Mouse (Mus musculus): ENCODE measurements around the gene Ldlrad1. TPM values are rescaled to one million over a fixed set of nuclear protein-coding genes. Genes with fewer than 3 reads are reported as not detected.

Ldlrad1 gene
- total and polyA plus RNA-seq, 3 experiments: 0.15 TPM; not detected in 2

- H3K79me2 ChIP-seq (ENCODE audit: control insufficient read depth, insufficient read depth, low read length, poor library complexity): no peaks in the 10 kb centered on the region
- DNase-seq (ENCODE audit: low read depth, low spot score): no peak
- no peak overlapping the region for H3K4me3 ChIP-seq (ENCODE audit: control insufficient read depth in 1 of 2, insufficient read depth in 1 of 2, low read depth in 2 of 2, low read length in 2 of 2)
- H3K36me3 ChIP-seq (ENCODE audit: control insufficient read depth in 1 of 2, insufficient read depth in 2 of 2, low read length in 2 of 2): peaks cover 0 to 6% of the 10 kb centered on the region in 2 experiments; a peak in 2 of 4 replicates
- no peaks in the 10 kb centered on the region for H3K4me1 ChIP-seq (ENCODE audit: control insufficient read depth in 1 of 2, insufficient read depth in 2 of 2, low read length in 2 of 2)
- no peak for TF ChIP-seq POLR2AphosphoS5 (IDR thresholded peaks at IDR 0.05; ENCODE audit: borderline replicate concordance, low read depth, low read length)
- no peak for TF ChIP-seq USF1 (IDR thresholded peaks at IDR 0.05; ENCODE audit: low read depth, low read length)
- TF ChIP-seq CHD1 (IDR thresholded peaks at IDR 0.05; ENCODE audit: low read depth, low read length): no peak
- no peak for TF ChIP-seq MYB (IDR thresholded peaks at IDR 0.05; ENCODE audit: low read depth, low read length)
- TF ChIP-seq E2F4 (IDR thresholded peaks at IDR 0.05; ENCODE audit: borderline replicate concordance, low read depth, low read length): no peak
- no peak for TF ChIP-seq GABPA (IDR thresholded peaks at IDR 0.05; ENCODE audit: low read depth, low read length)
- TF ChIP-seq ZKSCAN1 (IDR thresholded peaks at IDR 0.05; ENCODE audit: low read depth, low read length): no peak
- no peak for TF ChIP-seq BHLHE40 (IDR thresholded peaks at IDR 0.05; ENCODE audit: borderline replicate concordance, low read depth, low read length)
- no peak for TF ChIP-seq NRF1 (IDR thresholded peaks at IDR 0.05; ENCODE audit: insufficient read depth, low read depth, low read length, poor library complexity, severe bottlenecking)
- no peak for TF ChIP-seq POLR2A (IDR thresholded peaks at IDR 0.05; ENCODE audit: control insufficient read depth in 1 of 2, insufficient read depth in 1 of 2, low read depth in 1 of 2, low read length in 2 of 2, poor library complexity in 1 of 2)
- TF ChIP-seq SIN3A (IDR thresholded peaks at IDR 0.05; ENCODE audit: low read length): no peak
- no peak overlapping the region for H3K9ac ChIP-seq (ENCODE audit: control insufficient read depth, low read depth, low read length, poor library complexity, severe bottlenecking)
- no peak overlapping the region for H3K27ac ChIP-seq (ENCODE audit: control insufficient read depth, low read depth, low read length)
- H3K27me3 ChIP-seq (ENCODE audit: control insufficient read depth in 1 of 2, insufficient read depth in 2 of 2, low read length in 2 of 2): no peaks in the 10 kb centered on the region
- no peaks in the 10 kb centered on the region for H3K9me3 ChIP-seq (replicated peaks; ENCODE audit: insufficient read depth, low read length)
These were observed 29.3 kb downstream of the Ldlrad1 start for GRCm38 (mm10) chr4:107238253-107238652.

DNA sequence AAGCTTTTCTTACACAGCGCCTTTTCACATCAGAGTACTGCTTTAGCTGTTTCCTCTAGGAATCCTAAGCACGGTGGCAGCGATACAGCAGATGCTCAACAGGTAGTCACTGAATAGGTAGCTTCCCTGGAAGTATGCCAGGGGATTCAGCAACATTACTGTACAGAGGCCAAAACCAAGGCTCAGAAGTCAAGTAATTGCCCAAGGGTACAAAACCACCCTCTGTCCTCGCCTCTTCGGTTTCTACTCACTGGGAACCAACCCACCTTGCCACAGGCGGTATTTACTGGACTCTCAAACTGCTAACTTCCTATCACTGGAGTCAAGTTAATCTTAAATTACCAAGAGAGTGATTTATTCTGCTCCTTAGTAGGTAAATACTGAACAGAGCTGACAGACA is 31.2 kb downstream of the Ldlrad1 start:
- no peak for DNase-seq (ENCODE audit: low read depth, low spot score)
- Histone ChIP-seq H3K4me3 (ENCODE audit: control insufficient read depth in 1 of 2, insufficient read depth in 1 of 2, low read depth in 2 of 2, low read length in 2 of 2) (no peak overlapping the region), H3K4me1 (ENCODE audit: control insufficient read depth in 1 of 2, insufficient read depth in 2 of 2, low read length in 2 of 2) (peaks cover 0 to 5% of the 10 kb centered on the region in 2 experiments; a peak in 3 of 4 replicates), H3K27me3 (ENCODE audit: control insufficient read depth in 1 of 2, insufficient read depth in 2 of 2, low read length in 2 of 2) (no peaks in the 10 kb centered on the region), H3K9ac (ENCODE audit: control insufficient read depth, low read depth, low read length, poor library complexity, severe bottlenecking) (no peak overlapping the region), H3K27ac (ENCODE audit: control insufficient read depth, low read depth, low read length) (no peak overlapping the region), H3K9me3 (replicated peaks; ENCODE audit: insufficient read depth, low read length) (no peaks in the 10 kb centered on the region), H3K79me2 (ENCODE audit: control insufficient read depth, insufficient read depth, low read length, poor library complexity) (no peaks in the 10 kb centered on the region), H3K36me3 (ENCODE audit: control insufficient read depth in 1 of 2, insufficient read depth in 2 of 2, low read length in 2 of 2) (peaks cover 1 to 14% of the 10 kb centered on the region in 2 experiments)
- TF ChIP-seq E2F4 (IDR thresholded peaks at IDR 0.05; ENCODE audit: borderline replicate concordance, low read depth, low read length) (no peak), BHLHE40 (IDR thresholded peaks at IDR 0.05; ENCODE audit: borderline replicate concordance, low read depth, low read length) (no peak), GATA1 (IDR thresholded peaks at IDR 0.05; ENCODE audit: low read depth, low read length) (no peak), POLR2A (IDR thresholded peaks at IDR 0.05; ENCODE audit: control insufficient read depth in 1 of 2, insufficient read depth in 1 of 2, low read depth in 1 of 2, low read length in 2 of 2, poor library complexity in 1 of 2) (no peak), USF1 (IDR thresholded peaks at IDR 0.05; ENCODE audit: low read depth, low read length) (no peak), ETS1 (IDR thresholded peaks at IDR 0.05; ENCODE audit: low read depth, low read length) (no peak), ELF1 (IDR thresholded peaks at IDR 0.05; ENCODE audit: low read depth, low read length) (no peak), KAT2A (conservative IDR thresholded peaks at IDR 0.05; ENCODE audit: low read depth, low read length) (no peak), POLR2AphosphoS2 (IDR thresholded peaks at IDR 0.05; ENCODE audit: low read length) (no peak), NELFE (IDR thresholded peaks at IDR 0.05; ENCODE audit: low read depth, low read length) (no peak), ZNF384 (IDR thresholded peaks at IDR 0.05; ENCODE audit: low read depth, low read length) (no peak), TCF12 (IDR thresholded peaks at IDR 0.05; ENCODE audit: low read depth, low read length) (no peak), ZKSCAN1 (IDR thresholded peaks at IDR 0.05; ENCODE audit: low read depth, low read length) (no peak), MYC (IDR thresholded peaks at IDR 0.05; ENCODE audit: low read depth, low read length) (no peak), MAFK (IDR thresholded peaks at IDR 0.05; ENCODE audit: borderline replicate concordance, low read depth, low read length) (no peak), CTCF (IDR thresholded peaks at IDR 0.05 in 2 of 3, conservative IDR thresholded peaks at IDR 0.05 in 1 of 3; ENCODE audit: control insufficient read depth in 1 of 3, insufficient read depth in 1 of 3, low read depth in 2 of 3, low read length in 3 of 3, poor library complexity in 1 of 3, severe bottlenecking in 1 of 3) (no peak)
